Mouse (Mus musculus) c-Kit-positive CD71-negative TER-119-negative erythroid progenitor cells, embryonic 14.5 days (primary cell): ENCODE data around the gene Cox10.
A peak's percentile ranks its signal among the peaks of the same experiment; 100 is the strongest.

Source experiments
- DNase-seq: peaks from one replicate; pipeline ENCODE4 v3.0.0-alpha.2; 2013; ENCODE audit warnings: low read depth

Gene Cox10

GRCm38 (mm10) chr11:63999431-63999830, 79.8 kb downstream of the Cox10 start:
- DNase-seq: no peak

- no peak for DNase-seq
These were observed 87.3 kb downstream of the Cox10 start for GRCm38 (mm10) chr11:63991958-63992357.

- DNase-seq: no peak
These were observed 88.5 kb downstream of the Cox10 start for GRCm38 (mm10) chr11:63990759-63991158.

GRCm38 (mm10) chr11:63990311-63990710, 89.0 kb downstream of the Cox10 start:
- DNase-seq: no peak

- no peak for DNase-seq
These were observed 90.0 kb downstream of the Cox10 start for GRCm38 (mm10) chr11:63988991-63989860.

- no peak for DNase-seq
These were observed 91.1 kb downstream of the Cox10 start for GRCm38 (mm10) chr11:63988031-63988665.

- DNase-seq: no peak
These were observed 92.6 kb downstream of the Cox10 start for GRCm38 (mm10) chr11:63986710-63987109.

GRCm38 (mm10) chr11:63985481-63985880, 93.8 kb downstream of the Cox10 start:
- DNase-seq: no peak

GRCm38 (mm10) chr11:63984622-63985168, 94.6 kb downstream of the Cox10 start:
- no peak for DNase-seq

GRCm38 (mm10) chr11:63977741-63978140, 101.5 kb downstream of the Cox10 start:
- DNase-seq: no peak

GRCm38 (mm10) chr11:63976775-63977174, 102.5 kb downstream of the Cox10 start:
- no peak for DNase-seq

- no peak for DNase-seq
These were observed 103.9 kb downstream of the Cox10 start for GRCm38 (mm10) chr11:63975260-63975899.

GRCm38 (mm10) chr11:63973973-63974372, 105.3 kb downstream of the Cox10 start:
- no peak for DNase-seq

GRCm38 (mm10) chr11:63971462-63971861, 107.8 kb downstream of the Cox10 start:
- DNase-seq: no peak

- DNase-seq: no peak
These were observed 108.5 kb downstream of the Cox10 start for GRCm38 (mm10) chr11:63970818-63971217.

GRCm38 (mm10) chr11:63969205-63969910, 109.9 kb downstream of the Cox10 start:
- no peak for DNase-seq

- no peak for DNase-seq
These were observed 110.8 kb downstream of the Cox10 start for GRCm38 (mm10) chr11:63968388-63969035.

- no peak for DNase-seq
These were observed 111.5 kb downstream of the Cox10 start for GRCm38 (mm10) chr11:63967641-63968387.

GRCm38 (mm10) chr11:63965437-63965836, 113.8 kb downstream of the Cox10 start:
- no peak for DNase-seq

GRCm38 (mm10) chr11:63957207-63957606, 122.1 kb downstream of the Cox10 start:
- peak; percentile 38 for DNase-seq

GRCm38 (mm10) chr11:63956748-63957147, 122.5 kb downstream of the Cox10 start:
- no peak for DNase-seq
